Mouse (Mus musculus) thymus, adult 2 months (tissue): ENCODE data around the gene Carmil3. TPM values are rescaled to one million over a fixed set of nuclear protein-coding genes. Genes with fewer than 3 reads are reported as not detected.

ENCODE experiments used
- DNase-seq: peaks from one replicate; pipeline ENCODE4 v3.0.0; 2021
- H3K27ac ChIP-seq: fragments of 200-500 bp; 2 replicates; pipeline ENCODE4 v1.5.1; 2012; ENCODE audit warnings: low read length, control low read depth; ENCODE audit not compliant: control insufficient read depth, insufficient read depth
- H3K27me3 ChIP-seq: fragments of 200-500 bp; 2 replicates; pipeline ENCODE4 v1.6.1; 2012; ENCODE audit warnings: mild to moderate bottlenecking, low read length, moderate library complexity, mixed read lengths; ENCODE audit not compliant: control insufficient read depth, insufficient read depth
- H3K36me3 ChIP-seq: fragments of 200-500 bp; 2 replicates; pipeline ENCODE4 v1.6.1; 2012; ENCODE audit warnings: mild to moderate bottlenecking, low read length, moderate library complexity; ENCODE audit not compliant: control insufficient read depth, insufficient read depth
- H3K4me1 ChIP-seq: fragments of 200-500 bp; replicated peaks from 2 replicates; pipeline ENCODE4 v1.6.1; 2012; ENCODE audit warnings: low read length; ENCODE audit not compliant: control insufficient read depth, insufficient read depth
- H3K4me3 ChIP-seq: fragments of 200-500 bp; 2 replicates; pipeline ENCODE4 v1.5.1; 2012; ENCODE audit warnings: mild to moderate bottlenecking, low read length, control low read depth, moderate library complexity; ENCODE audit not compliant: control insufficient read depth, insufficient read depth
- CTCF ChIP-seq: fragments of 200-500 bp; IDR thresholded peaks from 2 replicates; pipeline ENCODE4 v1.5.1; 2012; ENCODE audit warnings: mild to moderate bottlenecking, control low read depth, low read length, moderate library complexity, borderline replicate concordance; ENCODE audit not compliant: control insufficient read depth, poor library complexity, insufficient read depth; ENCODE audit errors: extremely low read depth
- POLR2A ChIP-seq: fragments of 200-500 bp; IDR thresholded peaks from 2 replicates; pipeline ENCODE4 v1.6.1; 2012; ENCODE audit warnings: mild to moderate bottlenecking, low read length, control low read depth, moderate library complexity; ENCODE audit not compliant: control insufficient read depth, poor library complexity, insufficient read depth; ENCODE audit errors: extremely low read depth
- WGBS: fragments of 180-500 bp; shearing (Covaris S2); methylation state at CpG from one replicate; pipeline ENCODE4 v1.1.7; 2018; 5-methylcytosine and 5-hydroxymethylcytosine counted together
- polyA plus RNA-seq: library from polyadenylated mRNA; depleted of rRNA; stranded (reverse); fragments of >200 nt; gene quantifications from 2 replicates; pipeline ENCODE4 v1.2.3, GENCODE M21; 2012

The Carmil3 gene
- polyA plus RNA-seq, 1 experiment = 25.4 TPM

DNA sequence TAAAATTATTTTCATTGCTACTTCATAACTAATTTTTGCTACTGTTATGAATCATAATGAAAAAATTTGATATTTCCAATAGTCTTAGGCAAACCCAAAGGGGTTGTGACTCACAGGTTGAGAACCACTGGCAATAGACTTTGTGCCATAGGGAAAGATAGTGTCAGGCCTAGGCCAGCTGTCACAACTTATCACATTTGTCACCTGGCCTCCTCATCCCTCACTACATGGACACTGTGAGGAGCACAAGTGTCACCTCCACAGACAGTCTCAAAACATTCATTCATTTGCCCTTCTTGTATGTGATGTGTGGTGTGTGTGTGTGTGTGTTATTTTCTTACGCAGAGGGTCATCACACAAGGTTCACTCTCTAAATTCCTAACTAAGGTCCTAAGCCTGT, 13.0 kb upstream of the Carmil3 start:
- Histone ChIP-seq H3K27ac (no peak overlapping the region), H3K36me3 (no peaks in the 10 kb centered on the region), H3K4me3 (no peak overlapping the region), H3K4me1 (no peaks in the 10 kb centered on the region), H3K27me3 (no peaks in the 10 kb centered on the region)
- no peak for TF ChIP-seq POLR2A
- no peak for TF ChIP-seq CTCF
- DNase-seq = no peak
- WGBS = 100% methylated on average over 1 of the region's 1 CpGs

DNA sequence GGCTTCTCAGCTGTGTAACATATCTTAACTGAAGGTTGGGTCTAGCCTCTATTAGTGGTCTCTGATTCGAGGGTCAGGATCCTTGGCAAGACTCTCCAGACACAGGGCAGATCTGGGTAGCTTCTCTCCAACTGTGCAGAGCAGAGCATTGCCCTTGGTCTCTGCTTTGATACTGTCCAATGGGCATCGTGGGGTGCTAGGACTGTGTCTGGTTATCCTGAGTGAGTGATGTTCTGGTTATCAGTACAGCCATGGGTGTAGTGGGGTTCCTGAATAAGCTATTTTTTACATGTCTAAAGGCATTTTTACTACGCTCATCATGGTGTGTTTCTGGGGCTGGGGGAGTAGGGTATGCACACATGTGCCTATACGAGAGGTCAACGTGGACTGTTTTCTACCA, 12.6 kb upstream of the Carmil3 start:
- Histone ChIP-seq H3K27me3 (no peaks in the 10 kb centered on the region), H3K4me3 (no peak overlapping the region), H3K27ac (no peak overlapping the region), H3K4me1 (no peaks in the 10 kb centered on the region), H3K36me3 (no peaks in the 10 kb centered on the region)
- TF ChIP-seq CTCF (no peak), POLR2A (no peak)
- no peak for DNase-seq
- WGBS = 93% methylated on average over 5 of the region's 5 CpGs

DNA sequence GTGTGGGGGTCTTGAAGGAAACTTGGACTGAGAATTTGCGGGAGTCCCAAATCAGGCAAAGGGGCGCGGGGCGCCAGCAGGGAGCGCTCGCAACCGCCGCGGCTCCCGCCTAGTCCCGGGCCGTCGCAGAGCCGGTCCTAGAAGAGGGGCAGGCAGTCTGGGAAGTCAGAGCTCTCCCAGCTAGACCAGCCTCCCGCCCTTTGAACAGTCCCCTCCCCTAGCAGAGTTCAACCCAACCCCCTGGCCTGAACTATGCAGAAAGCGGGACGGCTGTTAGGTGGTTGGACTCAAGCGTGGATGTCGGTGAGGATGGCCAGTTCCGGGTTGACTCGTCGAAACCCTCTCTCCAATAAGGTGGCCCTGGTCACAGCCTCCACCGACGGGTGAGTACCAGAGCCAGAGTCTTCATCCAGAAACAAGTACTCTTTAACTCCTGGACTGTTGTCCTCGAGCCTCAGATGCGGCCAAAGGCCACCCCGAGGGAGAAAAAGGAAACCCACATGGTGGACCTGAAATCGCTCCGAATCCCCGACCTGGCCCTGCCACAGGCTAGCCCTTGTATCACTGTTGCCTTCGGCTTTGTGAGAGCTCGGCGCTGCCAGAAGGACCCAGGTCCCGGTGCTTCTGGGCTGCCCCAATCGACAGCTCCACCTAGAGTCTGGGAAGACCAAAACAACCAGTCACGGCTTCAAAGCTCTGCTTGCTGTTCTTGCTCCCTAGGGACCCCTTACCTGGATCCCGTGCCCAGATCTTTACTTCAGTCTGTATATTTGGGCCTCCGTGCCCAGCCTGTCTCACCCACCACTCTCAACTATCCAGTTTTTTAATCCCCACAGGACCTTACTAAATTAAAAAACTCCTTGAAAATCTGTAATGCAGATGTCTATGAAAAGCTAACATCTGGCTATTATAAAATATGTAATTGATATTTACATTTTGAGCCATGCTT, 11.5 kb upstream of the Carmil3 start, which contains the start of gene Dhrs4:
Dhrs4 (plus strand) TSS at position 108 of the 949 bp plus-strand sequence.
- 1% methylated on average over 38 of the region's 38 CpGs for WGBS
- DNase-seq = peak; percentile 86

DNA sequence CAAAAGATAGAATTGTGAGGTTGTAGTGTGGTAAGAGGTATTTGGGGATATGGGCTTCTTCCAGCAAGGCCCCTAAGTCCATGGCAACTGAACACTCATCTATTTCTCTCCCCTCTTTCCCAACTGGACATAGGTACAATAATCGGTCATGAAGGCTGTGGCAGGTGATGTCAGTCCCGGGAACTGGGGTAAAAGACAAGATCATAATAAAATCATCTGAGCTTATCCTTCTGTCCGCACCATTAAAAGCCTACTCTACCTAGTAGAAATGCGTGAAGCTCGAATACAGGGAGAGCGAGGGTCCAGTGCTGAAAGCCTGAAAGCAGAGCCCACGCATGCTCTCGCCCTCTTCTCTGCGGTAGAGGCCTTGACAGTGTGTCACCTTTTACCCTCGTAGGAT, 10.8 kb upstream of the Carmil3 start:
- WGBS = 97% methylated on average over 10 of the region's 10 CpGs
- H3K4me1 ChIP-seq = no peaks in the 10 kb centered on the region

More for the DNA sequence above, 11.5 kb upstream of the Carmil3 start, which contains the start of gene Dhrs4:
- Histone ChIP-seq H3K27ac (peak within 1 kb of the TSS; percentile 80), H3K4me3 (peak within 1 kb of the TSS; percentile 85), H3K27me3 (no peaks in the 10 kb centered on the region), H3K4me1 (no peaks in the 10 kb centered on the region), H3K36me3 (no peaks in the 10 kb centered on the region)
- peak; percentile 80 for TF ChIP-seq CTCF
- 0 out of 2 replicates have a peak, but pooled peaks have one; percentile 2 for TF ChIP-seq POLR2A

DNA sequence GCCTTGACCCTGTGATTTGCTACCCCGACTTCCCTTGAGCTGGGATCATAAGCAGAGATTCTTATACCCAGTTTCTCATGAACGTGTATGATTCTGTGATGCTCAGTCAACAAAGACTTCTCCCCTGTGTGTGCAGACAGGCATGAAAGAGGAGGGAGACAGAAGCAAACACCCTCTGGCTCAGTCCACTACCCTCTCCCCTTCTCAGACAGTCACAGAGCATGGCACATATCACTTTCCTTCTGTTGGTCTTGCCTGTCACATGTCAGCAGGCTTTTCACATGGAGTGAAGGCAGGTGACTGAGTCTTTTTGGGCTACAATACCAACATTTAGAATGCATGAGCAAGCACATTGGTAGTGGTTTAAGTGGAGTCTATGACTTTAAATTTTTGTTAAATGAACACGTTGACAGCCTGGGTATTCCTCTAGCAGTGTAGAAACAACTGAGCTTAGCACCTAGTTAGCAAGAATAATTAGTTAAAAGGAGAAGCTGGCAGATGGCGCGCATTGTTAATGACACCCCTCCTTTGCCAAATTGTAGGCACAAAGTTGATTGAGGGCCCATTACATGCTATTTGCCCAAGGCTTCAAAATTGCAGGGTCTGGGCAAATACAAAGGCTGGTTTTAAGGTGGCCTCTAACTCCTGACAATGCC, 5.9 kb upstream of the Carmil3 start:
- no peak overlapping the region for H3K27ac ChIP-seq
- WGBS = 93% methylated on average over 5 of the region's 5 CpGs
- no peaks in the 10 kb centered on the region; the same call in 1 of the 2 replicates for H3K27me3 ChIP-seq
- no peaks in the 10 kb centered on the region for H3K36me3 ChIP-seq
- no peak for TF ChIP-seq POLR2A
- TF ChIP-seq CTCF = no peak
- no peak overlapping the region for H3K4me3 ChIP-seq
- DNase-seq = no peak
- H3K4me1 ChIP-seq = no peaks in the 10 kb centered on the region

More for the DNA sequence above, 10.8 kb upstream of the Carmil3 start:
- H3K36me3 ChIP-seq = no peaks in the 10 kb centered on the region
- H3K4me3 ChIP-seq = no peak overlapping the region
- TF ChIP-seq POLR2A (no peak), CTCF (no peak)
- no peaks in the 10 kb centered on the region for H3K27me3 ChIP-seq
- no peak for DNase-seq
- no peak overlapping the region for H3K27ac ChIP-seq

DNA sequence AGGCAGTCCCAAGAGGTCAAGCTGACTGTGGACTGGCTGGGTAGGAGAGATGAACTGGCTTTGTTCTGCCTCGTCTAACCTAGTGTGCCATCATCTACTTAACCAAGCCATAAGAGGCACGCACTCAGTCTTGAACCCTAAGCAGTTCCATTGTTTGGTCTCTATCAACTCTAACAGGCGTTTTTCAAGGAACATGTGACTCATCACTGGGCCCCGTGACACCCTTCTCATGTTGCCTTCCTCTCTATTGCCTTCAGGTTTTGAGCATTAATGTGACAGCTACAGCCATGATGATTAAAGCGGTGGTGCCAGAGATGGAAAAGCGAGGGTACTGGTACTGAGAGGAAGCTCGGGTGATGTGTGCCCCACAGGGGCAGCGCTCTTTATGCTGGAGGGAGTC, 3.6 kb upstream of the Carmil3 start:
- no peak for DNase-seq
- no peaks in the 10 kb centered on the region for H3K36me3 ChIP-seq
- no peak overlapping the region for H3K4me3 ChIP-seq
- TF ChIP-seq POLR2A (no peak), CTCF (no peak)
- H3K4me1 ChIP-seq = peaks cover 8% of the 10 kb centered on the region
- 93% methylated on average over 8 of the region's 8 CpGs for WGBS
- peaks cover 4% of the 10 kb centered on the region for H3K27me3 ChIP-seq
- no peak overlapping the region for H3K27ac ChIP-seq
